Mouse (Mus musculus) erythroid progenitor cell, adult 5-6 weeks (primary cell): ENCODE results near the gene Tfdp1. TPM values are rescaled to one million over a fixed set of nuclear protein-coding genes. Genes with fewer than 3 reads are reported as not detected.
A peak's percentile ranks its signal among the peaks of the same experiment; 100 is the strongest.

Source experiments
- ATAC-seq: replicated peaks from 2 replicates; pipeline ENCODE4 v1.8.0; 2016; ENCODE audit warnings: moderate number of reproducible peaks, mild to moderate bottlenecking, moderate TSS enrichment, inconsistent platforms; ENCODE audit not compliant: poor library complexity, low FRiP score, severe bottlenecking
- total RNA-seq, 2 experiments: library from RNA; stranded (forward) in 1 of 2; stranded (reverse) in 1 of 2; fragments of 150-400 nt in 1 of 2; fragments of 186-747, 209-891 nt in 1 of 2; gene quantifications; 2 replicates each; pipeline versions ENCODE4 v1.2.3 to v1.2.4; 2015 to 2017; ENCODE audit warnings: low replicate concordance in 2 of 2

Gene Tfdp1
- total RNA-seq, 2 experiments from 2014 or later: 74.7 to 154 TPM

- no peak for ATAC-seq
These were observed 11.5 kb downstream of the Tfdp1 start for GRCm38 (mm10) chr8:13350052-13350451.

GRCm38 (mm10) chr8:13351593-13351992 is 13.0 kb downstream of the Tfdp1 start:
- no peak for ATAC-seq

- ATAC-seq: no peak
These were observed 14.1 kb downstream of the Tfdp1 start for GRCm38 (mm10) chr8:13352601-13353000.

- ATAC-seq: no peak
These were observed 14.7 kb downstream of the Tfdp1 start for GRCm38 (mm10) chr8:13353155-13353833.

GRCm38 (mm10) chr8:13353883-13354282 is 15.3 kb downstream of the Tfdp1 start:
- no peak for ATAC-seq

GRCm38 (mm10) chr8:13356221-13356620 is 17.7 kb downstream of the Tfdp1 start:
- no peak for ATAC-seq

- ATAC-seq: no peak
These were observed 18.1 kb downstream of the Tfdp1 start for GRCm38 (mm10) chr8:13356681-13357080.

- no peak for ATAC-seq
These were observed 21.7 kb downstream of the Tfdp1 start for GRCm38 (mm10) chr8:13360213-13360612.

GRCm38 (mm10) chr8:13361865-13362264 is 23.3 kb downstream of the Tfdp1 start:
- ATAC-seq: no peak

- peak; percentile 37; the same call in 1 of the 2 replicates for ATAC-seq
These were observed 34.7 kb downstream of the Tfdp1 start for GRCm38 (mm10) chr8:13373151-13373662.

GRCm38 (mm10) chr8:13381630-13382029 is 43.1 kb downstream of the Tfdp1 start:
- ATAC-seq: no peak

- ATAC-seq: no peak
These were observed 44.0 kb downstream of the Tfdp1 start for GRCm38 (mm10) chr8:13382536-13382935.

- ATAC-seq: no peak
These were observed 44.4 kb downstream of the Tfdp1 start for GRCm38 (mm10) chr8:13382999-13383398.

GRCm38 (mm10) chr8:13386366-13386765 is 47.8 kb downstream of the Tfdp1 start:
- ATAC-seq: no peak

GRCm38 (mm10) chr8:13387728-13388127 is 49.2 kb downstream of the Tfdp1 start:
- ATAC-seq: no peak

- ATAC-seq: no peak
These were observed 50.2 kb downstream of the Tfdp1 start for GRCm38 (mm10) chr8:13388744-13389143.

GRCm38 (mm10) chr8:13393869-13394268 is 55.3 kb downstream of the Tfdp1 start:
- no peak for ATAC-seq

- ATAC-seq: no peak
These were observed 58.2 kb downstream of the Tfdp1 start, which contains the start of gene Atp4b for GRCm38 (mm10) chr8:13396725-13397124. Atp4b (minus strand) TSS chr8:13396825.

- no peak for ATAC-seq
These were observed 65.0 kb downstream of the Tfdp1 start for GRCm38 (mm10) chr8:13403517-13403916.

- no peak for ATAC-seq
These were observed 66.1 kb downstream of the Tfdp1 start, which contains the start of gene Grk1 for GRCm38 (mm10) chr8:13404666-13405131. Grk1 (plus strand) TSS chr8:13405081.

GRCm38 (mm10) chr8:13406011-13406410 is 67.5 kb downstream of the Tfdp1 start:
- ATAC-seq: no peak
